Mouse (Mus musculus) liver, adult 2 months (tissue): ENCODE measurements around the gene Arid4b. TPM values are rescaled to one million over a fixed set of nuclear protein-coding genes. Genes with fewer than 3 reads are reported as not detected.

ENCODE experiments used
- DNase-seq: peaks from one replicate; pipeline ENCODE4 v3.0.0-alpha.2; 2011; ENCODE audit warnings: low read depth, low spot score; ENCODE audit errors: extremely low read depth
- H3K27ac ChIP-seq: fragments of 200-500 bp; replicated peaks from 2 replicates; pipeline ENCODE4 v1.5.1; 2012; ENCODE audit warnings: low read depth, mild to moderate bottlenecking, control low read depth, inconsistent platforms, low read length; ENCODE audit not compliant: insufficient read depth
- H3K27me3 ChIP-seq: fragments of 200-500 bp; 2 replicates; pipeline ENCODE4 v1.6.1; 2012; ENCODE audit warnings: mild to moderate bottlenecking, moderate library complexity, low read length, inconsistent platforms; ENCODE audit not compliant: control insufficient read depth, insufficient read depth
- H3K36me3 ChIP-seq: fragments of 200-500 bp; 2 replicates; pipeline ENCODE4 v1.6.1; 2012; ENCODE audit warnings: low read length, inconsistent platforms; ENCODE audit not compliant: control insufficient read depth, insufficient read depth
- H3K4me1 ChIP-seq: fragments of 200-500 bp; 2 replicates; pipeline ENCODE4 v1.6.1; 2011; ENCODE audit warnings: low read length; ENCODE audit not compliant: control insufficient read depth, insufficient read depth
- H3K4me3 ChIP-seq: fragments of 200-500 bp; 2 replicates; pipeline ENCODE4 v1.5.1; 2011; ENCODE audit warnings: low read depth, mild to moderate bottlenecking, control low read depth, low read length, moderate library complexity; ENCODE audit not compliant: insufficient read depth
- H3K79me2 ChIP-seq: fragments of 200-500 bp; 2 replicates; pipeline ENCODE4 v1.6.1; 2012; ENCODE audit warnings: inconsistent platforms, mild to moderate bottlenecking, low read length, moderate library complexity; ENCODE audit not compliant: control insufficient read depth, insufficient read depth
- H3K9ac ChIP-seq: fragments of 200-500 bp; 2 replicates; pipeline ENCODE4 v1.6.1; 2012; ENCODE audit warnings: low read depth, mild to moderate bottlenecking, control low read depth, inconsistent platforms, low read length
- CTCF ChIP-seq: fragments of 200-500 bp; IDR thresholded peaks from 2 replicates; pipeline ENCODE4 v1.5.1; 2011; ENCODE audit warnings: low read depth, low read length, control low read depth
- POLR2A ChIP-seq: fragments of 200-500 bp; IDR thresholded peaks from 2 replicates; pipeline ENCODE4 v1.6.1; 2011; ENCODE audit warnings: low read length, control low read depth; ENCODE audit not compliant: insufficient read depth; ENCODE audit errors: extremely low read depth
- WGBS: fragments of 180-500 bp; shearing (Covaris S2); methylation state at CpG from one replicate; pipeline ENCODE4 v1.1.7; 2018; 5-methylcytosine and 5-hydroxymethylcytosine counted together
- polyA plus RNA-seq: library from polyadenylated mRNA; depleted of rRNA; stranded (reverse); fragments of >200 nt; gene quantifications from 2 replicates; pipeline ENCODE4 v1.2.3, GENCODE M21; 2012
- total RNA-seq: library from RNA; depleted of rRNA; stranded (reverse); fragments of >200 nt; gene quantifications from 2 replicates; pipeline ENCODE4 v1.2.3, GENCODE M21; 2014

Arid4b gene
- total and polyA plus RNA-seq, 2 experiments: 3.0 to 14.5 TPM

- no peak for DNase-seq
- no peaks in the 10 kb centered on the region; the same call in 1 of the 2 replicates for H3K4me1 ChIP-seq
- H3K9ac ChIP-seq: no peak overlapping the region
- no peaks in the 10 kb centered on the region for H3K36me3 ChIP-seq
- H3K79me2 ChIP-seq: peaks cover 25% of the 10 kb centered on the region; the same call in 1 of the 2 replicates
- WGBS: 95% methylated on average over 4 of the region's 4 CpGs
- H3K27ac ChIP-seq: no peak overlapping the region
- no peak for TF ChIP-seq CTCF
- TF ChIP-seq POLR2A: no peak
- no peak overlapping the region for H3K4me3 ChIP-seq
- no peaks in the 10 kb centered on the region for H3K27me3 ChIP-seq
Measured at GRCm38 (mm10) chr13:14113746-14114528, 50.9 kb downstream of the Arid4b start.

- Histone ChIP-seq H3K9ac (no peak overlapping the region), H3K36me3 (no peaks in the 10 kb centered on the region), H3K27ac (no peak overlapping the region), H3K27me3 (no peaks in the 10 kb centered on the region), H3K4me3 (no peak overlapping the region), H3K4me1 (no peaks in the 10 kb centered on the region), H3K79me2 (peaks cover 23% of the 10 kb centered on the region; the same call in 1 of the 2 replicates)
- TF ChIP-seq POLR2A (no peak), CTCF (no peak)
- 97% methylated on average over 2 of the region's 2 CpGs for WGBS
- no peak for DNase-seq
Measured at GRCm38 (mm10) chr13:14115805-14116204, 52.8 kb downstream of the Arid4b start.

GRCm38 (mm10) chr13:14131651-14132050, 68.6 kb downstream of the Arid4b start:
- TF ChIP-seq POLR2A (no peak), CTCF (no peak)
- Histone ChIP-seq H3K4me3 (no peak overlapping the region), H3K9ac (no peak overlapping the region), H3K79me2 (no peaks in the 10 kb centered on the region), H3K4me1 (no peaks in the 10 kb centered on the region), H3K27ac (no peak overlapping the region), H3K36me3 (peaks cover 23% of the 10 kb centered on the region), H3K27me3 (no peaks in the 10 kb centered on the region)
- DNase-seq: no peak
- WGBS: 91% methylated on average over 1 of the region's 1 CpGs

GRCm38 (mm10) chr13:14142294-14142966, 79.4 kb downstream of the Arid4b start:
- H3K27ac ChIP-seq: no peak overlapping the region
- WGBS: 87% methylated on average over 2 of the region's 2 CpGs
- H3K36me3 ChIP-seq: peaks cover 12% of the 10 kb centered on the region; the same call in 1 of the 2 replicates
- no peak overlapping the region for H3K9ac ChIP-seq
- peaks cover 2% of the 10 kb centered on the region; the same call in 1 of the 2 replicates for H3K79me2 ChIP-seq
- no peaks in the 10 kb centered on the region for H3K27me3 ChIP-seq
- no peak for DNase-seq
- no peaks in the 10 kb centered on the region for H3K4me1 ChIP-seq
- TF ChIP-seq CTCF (no peak), POLR2A (no peak)
- H3K4me3 ChIP-seq: no peak overlapping the region

DNA sequence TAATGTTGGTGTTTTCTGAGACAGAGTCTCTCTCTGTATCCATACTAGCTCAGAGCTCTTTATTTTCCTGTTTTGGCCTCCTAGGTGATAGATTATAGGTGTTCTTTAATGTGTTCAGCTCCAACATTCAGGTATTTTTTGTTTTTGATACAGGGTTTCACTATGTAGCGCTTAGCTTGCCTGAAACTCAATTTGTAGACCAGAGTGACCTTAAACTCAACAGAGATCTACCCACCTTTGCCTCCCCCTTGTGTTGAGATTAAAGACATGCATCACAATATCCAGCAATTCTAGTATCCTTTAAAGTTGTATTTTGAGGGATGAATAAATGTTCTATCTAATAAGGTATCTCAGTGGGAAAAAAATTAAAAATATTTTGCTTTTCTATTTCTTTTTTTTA, 115.0 kb downstream of the Arid4b start:
- 85% methylated on average over 1 of the region's 1 CpGs for WGBS
- Histone ChIP-seq H3K4me3 (no peak overlapping the region), H3K4me1 (peaks cover 5% of the 10 kb centered on the region), H3K79me2 (no peaks in the 10 kb centered on the region; the same call in 1 of the 2 replicates), H3K36me3 (peaks cover 5% of the 10 kb centered on the region), H3K27me3 (no peaks in the 10 kb centered on the region), H3K27ac (no peak overlapping the region), H3K9ac (no peak overlapping the region)
- no peak for DNase-seq
- TF ChIP-seq CTCF: no peak
- no peak for TF ChIP-seq POLR2A
